Mouse (Mus musculus) kidney, adult 2 months (tissue): Measurements from ENCODE around the gene Smg1.

Experiments used
- CTCF ChIP-seq: fragments of 200-500 bp; conservative IDR thresholded peaks from 2 replicates; pipeline ENCODE4 v1.5.1; 2011; ENCODE audit warnings: low read depth, mild to moderate bottlenecking, control low read depth, low read length, moderate library complexity, mixed read lengths; ENCODE audit not compliant: insufficient read depth, insufficient read length
- POLR2A ChIP-seq: fragments of 200-500 bp; IDR thresholded peaks from one replicate; pipeline ENCODE4 v1.6.1; 2011; ENCODE audit warnings: low read depth, low read length, control low read depth

DNA sequence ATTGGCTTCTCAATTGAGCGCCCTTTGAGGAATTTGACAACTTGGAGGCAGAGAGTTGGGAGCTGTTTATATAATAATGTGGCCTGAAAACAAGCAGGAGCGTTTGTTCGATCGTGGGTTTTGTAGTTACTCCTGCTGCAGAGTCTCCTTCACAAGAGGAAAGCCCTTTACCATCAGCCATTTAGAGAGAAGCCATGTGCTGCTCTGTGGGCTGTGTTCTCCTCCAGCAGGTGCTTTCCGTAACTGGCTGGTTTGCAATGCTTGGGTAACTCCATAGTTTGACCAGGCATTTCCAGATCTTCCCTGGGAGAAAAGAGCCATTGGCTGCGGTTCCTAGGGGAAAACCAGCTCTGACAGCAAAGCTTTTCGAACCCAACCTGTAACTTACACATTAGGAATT is 30.7 kb upstream of the Smg1 start:
- TF ChIP-seq CTCF (no peak), POLR2A (no peak)
